Comparison of ENCODE assay signal across 14 mouse cellular contexts in the genomic region with DNA sequence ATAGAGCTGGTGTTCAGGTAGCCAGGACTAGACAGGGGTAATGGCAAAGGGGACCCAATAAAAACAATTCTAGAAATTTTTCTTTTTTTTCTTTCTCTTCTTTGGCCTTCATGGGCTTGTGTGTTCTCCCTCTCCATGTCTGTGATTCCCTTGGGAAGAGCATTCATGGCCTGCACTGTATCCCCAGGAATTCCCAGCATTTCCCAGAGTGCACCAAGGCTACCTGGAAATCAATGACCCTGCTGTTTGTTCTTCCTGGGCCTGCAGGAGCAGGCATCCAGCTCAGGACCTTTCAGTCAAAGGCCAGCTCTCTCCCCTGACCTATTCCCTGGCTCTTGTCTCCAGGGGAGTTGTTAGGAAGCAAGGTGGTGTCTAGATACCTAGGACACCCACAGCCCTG. TPM values are rescaled to one million over a fixed set of nuclear protein-coding genes. Genes with fewer than 3 reads are reported as not detected.
A peak's percentile ranks its signal among the peaks of the same experiment; 100 is the strongest.
DNase-seq lines count a peak whose midpoint lies in the region; ATAC-seq and TF ChIP-seq lines count a peak whose summit lies in the region.
"Had no signal": no experiment of that assay in that cellular context is flagged by ENCODE, and none has a peak within 500 bp of the region (broad histone marks: within the 10 kb centered on the region; RNA-seq: fewer than 3 reads in every experiment).

No protein-coding gene starts in this region.

- H3K36me3 ChIP-seq in stomach, embryonic 14.5 days (ENCODE audit: control insufficient read depth, insufficient read depth, low read length): no peaks in the 10 kb centered on the region
- H3K36me3 ChIP-seq in stomach, postnatal 0 days (ENCODE audit: control insufficient read depth, insufficient read depth, low read length): no peaks in the 10 kb centered on the region
- no peaks in the 10 kb centered on the region for H3K36me3 ChIP-seq in liver, embryonic 16.5 days (ENCODE audit: control insufficient read depth, insufficient read depth)

- no peaks in the 10 kb centered on the region for H3K9me3 ChIP-seq in stomach, embryonic 14.5 days (ENCODE audit: control insufficient read depth, low read depth, low read length)
- H3K9me3 ChIP-seq in stomach, postnatal 0 days (ENCODE audit: control insufficient read depth, low read length): no peaks in the 10 kb centered on the region
- no peaks in the 10 kb centered on the region for H3K9me3 ChIP-seq in liver, embryonic 16.5 days (replicated peaks; ENCODE audit: control insufficient read depth, low read length)

- DNase-seq in heart, adult 11 months: peak; percentile 86
- DNase-seq in heart, postnatal 14 days: no peak
- no peak for DNase-seq in stomach, postnatal 0 days (ENCODE audit: low spot score)
- no peak for DNase-seq in gastrocnemius, postnatal 36 days
- no peak for DNase-seq in left cerebral cortex, adult 2 months (ENCODE audit: extremely low spot score in 1 of 2, low spot score in 2 of 2)
- no peak for DNase-seq in gastrocnemius, adult 8-10 months (ENCODE audit: low spot score in 2 of 2)
- DNase-seq: adrenal gland, adult 8-10 months; cerebellum, adult 18-20 months; kidney, postnatal 14 days; thymus, postnatal 36 days had no signal

- intact Hi-C loops in heart, postnatal 14 days (cut with DNase I): loop anchor here (5.0 kb wide), 2 partner anchors 71 to 141 kb away; no protein-coding TSS in a partner anchor
- intact Hi-C loops in gastrocnemius, postnatal 36 days (cut with DNase I): no loop called here
- intact Hi-C loops in left cerebral cortex, adult 2 months (cut with DNase I): no loop called here

- no peak overlapping the region for H3K4me3 ChIP-seq in stomach, embryonic 14.5 days (ENCODE audit: low read depth, low read length)
- no peak overlapping the region for H3K4me3 ChIP-seq in stomach, postnatal 0 days (ENCODE audit: low read depth, low read length)
- no peak overlapping the region for H3K4me3 ChIP-seq in liver, embryonic 16.5 days (ENCODE audit: low read depth, low read length)
- H3K4me3 ChIP-seq in left cerebral cortex, adult 2 months: no peak overlapping the region
- H3K4me3 ChIP-seq: erythroblast, embryonic 14.5 days; heart, adult 2 months had no signal

- TF ChIP-seq EP300 in stomach, postnatal 0 days (optimal IDR thresholded peaks at IDR 0.05): no peak

- no peak for TF ChIP-seq CTCF in stomach, postnatal 0 days (IDR thresholded peaks at IDR 0.05; ENCODE audit: low read depth)
- TF ChIP-seq CTCF in left cerebral cortex, adult 2 months (IDR thresholded peaks at IDR 0.05): no peak

- no peak overlapping the region for H3K27ac ChIP-seq in stomach, embryonic 14.5 days (ENCODE audit: low read length)
- H3K27ac ChIP-seq in stomach, postnatal 0 days (replicated peaks): no peak overlapping the region
- H3K27ac ChIP-seq in liver, embryonic 16.5 days (ENCODE audit: low read length): peak overlapping the region; percentile 57
- H3K27ac ChIP-seq in left cerebral cortex, adult 2 months: no peak overlapping the region
- H3K27ac ChIP-seq: heart, adult 2 months had no signal

- peak overlapping the region; percentile 96; the same call in 1 of the 2 replicates for H3K4me2 ChIP-seq in stomach, embryonic 14.5 days (replicated peaks; ENCODE audit: low read depth, low read length)
- no peak overlapping the region for H3K4me2 ChIP-seq in stomach, postnatal 0 days (replicated peaks; ENCODE audit: low read depth)
- H3K4me2 ChIP-seq in liver, embryonic 16.5 days (ENCODE audit: low read depth, low read length): no peak overlapping the region

- no peak for ATAC-seq in stomach, embryonic 14.5 days (ENCODE audit: insufficient number of reproducible peaks, insufficient read depth, low FRiP score, low read depth)
- ATAC-seq in stomach, postnatal 0 days (ENCODE audit: low FRiP score, low TSS enrichment): no peak
- ATAC-seq in liver, embryonic 16.5 days (ENCODE audit: low read depth): peak; percentile 73

- H3K27me3 ChIP-seq in stomach, embryonic 14.5 days (ENCODE audit: control insufficient read depth, insufficient read depth, low read length): no peaks in the 10 kb centered on the region
- no peaks in the 10 kb centered on the region for H3K27me3 ChIP-seq in stomach, postnatal 0 days (ENCODE audit: control insufficient read depth, insufficient read depth, low read length)
- H3K27me3 ChIP-seq in liver, embryonic 16.5 days (ENCODE audit: control insufficient read depth, insufficient read depth, low read depth, low read length): peaks cover 22% of the 10 kb centered on the region

- H3K4me1 ChIP-seq in stomach, embryonic 14.5 days (ENCODE audit: control insufficient read depth, insufficient read depth, low read length): peaks cover 5% of the 10 kb centered on the region; the same call in 1 of the 2 replicates
- peaks cover 2% of the 10 kb centered on the region; the same call in 1 of the 2 replicates for H3K4me1 ChIP-seq in stomach, postnatal 0 days (replicated peaks; ENCODE audit: control insufficient read depth, insufficient read depth)
- no peaks in the 10 kb centered on the region; the same call in 1 of the 2 replicates for H3K4me1 ChIP-seq in liver, embryonic 16.5 days (ENCODE audit: control insufficient read depth, low read depth, low read length)

- H3K9ac ChIP-seq in stomach, embryonic 14.5 days (replicated peaks; ENCODE audit: low read depth, low read length): no peak overlapping the region
- no peak overlapping the region for H3K9ac ChIP-seq in stomach, postnatal 0 days (ENCODE audit: low read length)
- H3K9ac ChIP-seq in liver, embryonic 16.5 days (ENCODE audit: low read depth, low read length): no peak overlapping the region

RNA-seq across cellular contexts. Expression of a gene that starts 1.5 kb away (rescaled TPM):
- total RNA-seq in heart, postnatal 14 days (2021): 1 to 10 TPM; 3.9 to 4.7 TPM
- 30.3 and 33.8 TPM in 2 replicates for polyA plus RNA-seq in stomach, embryonic 14.5 days (2014; fragmentation: Nextera tagmentation; extraction: Ambion mirVana)
- 9.0 and 9.8 TPM in 2 replicates for polyA plus RNA-seq in stomach, postnatal 0 days (2015; fragmentation: Nextera tagmentation; extraction: Ambion mirVana)
- 7.1 and 7.5 TPM in 2 replicates for polyA plus RNA-seq in liver, embryonic 16.5 days (2015; fragmentation: Nextera tagmentation; extraction: Ambion mirVana)
- total RNA-seq in gastrocnemius, postnatal 36 days (2021): 1 to 10 TPM; 1.4 to 1.5 TPM
- 10 to 100 TPM; 61.5 to 63.3 TPM for total RNA-seq in left cerebral cortex, adult 2 months (2021)
- 1 to 10 TPM in 2 of 4 experiments, under 1 TPM in 2; 0.83 to 2.4 (median 0.96) TPM for total RNA-seq in gastrocnemius, adult 8-10 months (2022)
- polyA plus RNA-seq: erythroblast, embryonic 14.5 days had no signal

Comparison
In these comparisons a context has a peak if more than half of its experiments do, and no peak if none do; other contexts are left out.
1. RNA of a gene that starts 1.5 kb away (total RNA-seq): 61.5 to 63.3 TPM in left cerebral cortex, adult 2 months; 3.9 to 4.7 TPM in heart, postnatal 14 days, 1.4 to 1.5 TPM in gastrocnemius, postnatal 36 days and 0.83 to 2.4 TPM in gastrocnemius, adult 8-10 months; every median in the first group is over 10 times any median in the second.